Mouse (Mus musculus) spleen, postnatal 36 days (tissue): ENCODE data around the gene 1700034J05Rik.

Experiments
- DNase-seq, 2 experiments: peaks; one replicate each; pipeline ENCODE4 v3.0.0; 2022; ENCODE audit warnings: low spot score in 2 of 2, mixed read lengths in 1 of 2

Gene 1700034J05Rik

GRCm38 (mm10) chr6:146963396-146964150 lies 9.4 kb upstream of the 1700034J05Rik start:
- DNase-seq = no peak

GRCm38 (mm10) chr6:146961832-146962481 lies 7.7 kb upstream of the 1700034J05Rik start:
- no peak for DNase-seq

- DNase-seq = no peak
Measured at GRCm38 (mm10) chr6:146960956-146961355, 6.7 kb upstream of the 1700034J05Rik start.

- no peak for DNase-seq
Measured at GRCm38 (mm10) chr6:146959908-146960680, 5.9 kb upstream of the 1700034J05Rik start.

- no peak for DNase-seq
Measured at GRCm38 (mm10) chr6:146958694-146959093, 4.5 kb upstream of the 1700034J05Rik start.

- no peak for DNase-seq
Measured at GRCm38 (mm10) chr6:146956961-146957360, 2.7 kb upstream of the 1700034J05Rik start.

- peak; percentile 17 to 24 for DNase-seq
Measured at GRCm38 (mm10) chr6:146955896-146956295, 1.7 kb upstream of the 1700034J05Rik start.

- DNase-seq = no peak
Measured at GRCm38 (mm10) chr6:146955475-146955874, 1.3 kb upstream of the 1700034J05Rik start.

- DNase-seq = no peak
Measured at GRCm38 (mm10) chr6:146950454-146950832, 3.8 kb downstream of the 1700034J05Rik start.

GRCm38 (mm10) chr6:146949682-146950453 lies 4.4 kb downstream of the 1700034J05Rik start:
- no peak for DNase-seq

GRCm38 (mm10) chr6:146947186-146947585 lies 7.0 kb downstream of the 1700034J05Rik start:
- DNase-seq = no peak

GRCm38 (mm10) chr6:146946327-146947029 lies 7.7 kb downstream of the 1700034J05Rik start:
- no peak for DNase-seq

GRCm38 (mm10) chr6:146944830-146945229 lies 9.4 kb downstream of the 1700034J05Rik start:
- DNase-seq = no peak

GRCm38 (mm10) chr6:146944009-146944408 lies 10.2 kb downstream of the 1700034J05Rik start:
- DNase-seq = no peak

- DNase-seq = no peak
Measured at GRCm38 (mm10) chr6:146941505-146942275, 12.5 kb downstream of the 1700034J05Rik start.

- no peak for DNase-seq
Measured at GRCm38 (mm10) chr6:146939026-146939425, 15.2 kb downstream of the 1700034J05Rik start.

- DNase-seq = no peak
Measured at GRCm38 (mm10) chr6:146935957-146936356, 18.3 kb downstream of the 1700034J05Rik start.

GRCm38 (mm10) chr6:146933123-146933522 lies 21.1 kb downstream of the 1700034J05Rik start:
- no peak for DNase-seq

- no peak for DNase-seq
Measured at GRCm38 (mm10) chr6:146929031-146929430, 25.2 kb downstream of the 1700034J05Rik start.

- DNase-seq = no peak
Measured at GRCm38 (mm10) chr6:146928108-146928507, 26.1 kb downstream of the 1700034J05Rik start.
